Mouse (Mus musculus): ENCODE data around the gene Acp5. TPM values are rescaled to one million over a fixed set of nuclear protein-coding genes. Genes with fewer than 3 reads are reported as not detected.

The Acp5 gene
- polyA plus RNA-seq, 1 experiment from 2014 or later: 8.7 TPM

DNA sequence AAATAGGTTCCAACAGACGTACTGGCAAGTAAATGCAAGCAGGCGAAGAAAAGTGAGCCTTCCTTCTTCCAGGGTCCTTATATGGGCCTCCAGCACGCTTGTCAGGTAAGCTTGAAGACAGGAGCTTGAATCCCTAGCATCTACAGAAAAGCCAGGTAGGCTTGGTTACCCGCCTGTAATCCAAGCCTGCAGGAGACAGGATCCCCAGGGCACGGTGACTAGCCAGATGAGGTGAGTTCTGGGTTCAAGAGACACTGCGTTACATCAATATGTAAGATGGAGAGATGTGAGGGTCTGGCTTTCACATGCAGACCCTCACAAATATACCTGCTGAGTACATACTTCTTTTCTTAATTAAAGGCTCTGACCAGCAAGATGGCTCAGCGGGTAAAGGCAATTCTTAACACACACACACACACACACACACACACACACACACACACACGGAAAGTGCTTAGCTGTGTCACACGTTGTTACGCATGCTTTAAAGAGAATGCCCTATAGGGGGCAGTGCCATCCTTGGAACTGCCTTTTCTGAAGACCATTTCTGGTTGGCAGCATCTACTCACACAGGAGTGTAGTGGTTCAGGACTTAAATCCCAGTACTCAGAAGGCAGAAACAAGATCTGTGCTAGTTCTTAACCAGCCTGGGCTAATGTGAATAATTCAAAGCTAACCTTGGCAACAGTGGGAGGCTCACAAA, 17.6 kb downstream of the Acp5 start:
- H3K4me2 ChIP-seq (ENCODE audit: low read depth, low read length): peak overlapping the region; percentile 82
- H3K27ac ChIP-seq (ENCODE audit: low read length): no peak overlapping the region
- H3K27me3 ChIP-seq (ENCODE audit: control insufficient read depth, insufficient read depth, low read length): no peaks in the 10 kb centered on the region
- H3K36me3 ChIP-seq (ENCODE audit: control insufficient read depth, insufficient read depth): peaks cover 9% of the 10 kb centered on the region
- ATAC-seq (replicated peaks; ENCODE audit: extremely low read depth, insufficient read depth, low FRiP score): no peak
- H3K4me3 ChIP-seq (ENCODE audit: low read length): peak overlapping the region; percentile 91
- 38% methylated on average over 10 of the region's 10 CpGs for WGBS
- H3K4me1 ChIP-seq (ENCODE audit: control insufficient read depth, insufficient read depth, low read length): peaks cover 15% of the 10 kb centered on the region
- no peaks in the 10 kb centered on the region for H3K9me3 ChIP-seq (replicated peaks; ENCODE audit: control insufficient read depth, low read length)
- peak overlapping the region; percentile 64; the same call in 1 of the 2 replicates for H3K9ac ChIP-seq (ENCODE audit: low read length)

DNA sequence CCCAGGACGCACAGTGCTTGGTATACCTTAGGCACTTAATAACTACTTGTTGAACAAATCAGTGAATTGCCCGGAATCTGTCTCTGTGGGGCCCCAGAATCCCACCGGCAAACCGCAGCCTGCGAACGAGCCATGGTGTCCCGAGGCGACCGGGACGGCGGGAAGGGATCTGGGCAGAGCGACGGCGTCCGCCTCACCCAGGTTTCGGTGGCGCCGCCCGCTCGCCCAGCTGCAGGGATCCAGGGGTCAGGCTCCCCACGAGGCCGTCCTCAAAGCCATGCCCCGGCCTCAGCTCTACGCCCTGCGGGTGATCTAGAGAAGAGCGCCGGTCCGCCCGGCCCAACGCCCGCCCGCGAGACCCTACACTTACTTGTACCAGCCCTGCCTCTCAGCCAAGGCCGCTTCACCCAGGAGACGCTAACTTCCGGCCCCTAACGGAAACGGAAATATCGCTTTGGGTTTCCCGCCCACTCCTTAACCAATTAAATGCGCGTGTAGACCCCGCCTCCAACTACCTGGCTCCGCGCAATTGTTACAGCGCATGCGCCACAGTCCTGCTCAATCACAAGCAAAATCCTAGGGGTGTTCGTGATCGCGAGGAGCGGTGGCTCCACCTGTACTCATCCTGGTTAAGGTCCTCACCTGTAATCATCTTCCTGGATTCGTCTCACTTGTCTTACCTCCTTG, 18.6 kb downstream of the Acp5 start, which contains the start of gene Elof1:
Gene Elof1, minus strand, starts transcription at position 433 of the 687 bp plus-strand sequence.
- H3K4me3 ChIP-seq (ENCODE audit: low read length): peak within 1 kb of the TSS; percentile 91
- peaks cover 15% of the 10 kb centered on the region for H3K4me1 ChIP-seq (ENCODE audit: control insufficient read depth, insufficient read depth, low read length)
- peak within 1 kb of the TSS; percentile 82 for H3K4me2 ChIP-seq (ENCODE audit: low read depth, low read length)
- no peaks in the 10 kb centered on the region for H3K27me3 ChIP-seq (ENCODE audit: control insufficient read depth, insufficient read depth, low read length)
- H3K36me3 ChIP-seq (ENCODE audit: control insufficient read depth, insufficient read depth): peaks cover 19% of the 10 kb centered on the region
- peak within 1 kb of the TSS; percentile 74 for H3K27ac ChIP-seq (ENCODE audit: low read length)
- under 1% methylated on average over 52 of the region's 52 CpGs for WGBS
- peak; percentile 93 for ATAC-seq (replicated peaks; ENCODE audit: extremely low read depth, insufficient read depth, low FRiP score)
- peak within 1 kb of the TSS; percentile 92 for H3K9ac ChIP-seq (ENCODE audit: low read length)
- no peaks in the 10 kb centered on the region for H3K9me3 ChIP-seq (replicated peaks; ENCODE audit: control insufficient read depth, low read length)

DNA sequence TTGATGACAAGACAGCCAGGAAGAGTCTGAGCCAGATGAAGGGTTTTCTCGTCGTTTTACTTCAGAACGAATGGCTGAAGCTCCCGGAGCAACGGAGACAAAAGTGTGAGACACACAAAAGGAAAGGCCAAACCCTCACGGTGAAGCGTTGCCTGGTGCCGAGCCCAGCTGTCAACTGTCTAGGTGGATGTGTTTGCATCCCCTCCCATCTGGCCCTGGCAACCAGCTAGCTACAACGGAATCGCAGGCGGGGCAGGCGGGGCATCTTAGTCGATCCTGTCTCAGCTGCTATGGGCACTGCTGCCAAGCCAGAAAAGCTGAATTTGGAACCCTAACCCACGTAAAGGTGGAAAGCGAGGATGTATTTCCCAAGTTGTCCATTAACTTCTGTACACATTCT, 19.4 kb downstream of the Acp5 start:
- peak overlapping the region; percentile 91 for H3K4me3 ChIP-seq (ENCODE audit: low read length)
- H3K4me2 ChIP-seq (ENCODE audit: low read depth, low read length): peak overlapping the region; percentile 82
- no peak overlapping the region for H3K27ac ChIP-seq (ENCODE audit: low read length)
- H3K36me3 ChIP-seq (ENCODE audit: control insufficient read depth, insufficient read depth): peaks cover 24% of the 10 kb centered on the region
- H3K9me3 ChIP-seq (replicated peaks; ENCODE audit: control insufficient read depth, low read length): no peaks in the 10 kb centered on the region
- peaks cover 15% of the 10 kb centered on the region for H3K4me1 ChIP-seq (ENCODE audit: control insufficient read depth, insufficient read depth, low read length)
- no peaks in the 10 kb centered on the region for H3K27me3 ChIP-seq (ENCODE audit: control insufficient read depth, insufficient read depth, low read length)
- WGBS: 22% methylated on average over 15 of the region's 15 CpGs
- no peak for ATAC-seq (replicated peaks; ENCODE audit: extremely low read depth, insufficient read depth, low FRiP score)
- H3K9ac ChIP-seq (ENCODE audit: low read length): peak overlapping the region; percentile 92

DNA sequence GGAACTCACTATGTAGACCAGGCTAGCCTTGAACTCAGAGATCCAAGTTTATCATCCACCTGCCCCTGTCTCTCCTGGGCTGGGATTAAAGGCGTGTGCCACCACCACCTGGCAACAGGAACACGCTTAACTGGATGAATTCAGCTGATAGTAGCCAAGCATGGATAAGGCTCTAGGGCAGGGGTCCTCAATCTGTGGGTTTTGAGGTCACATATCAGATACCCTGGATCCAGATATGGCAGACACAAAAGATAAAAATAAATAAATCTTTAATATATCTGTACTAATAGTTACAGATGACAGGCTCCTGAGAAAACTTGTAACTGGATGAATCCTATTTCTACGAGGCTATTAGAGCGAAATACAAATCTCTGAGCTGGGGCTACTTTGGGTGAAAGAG, 19.9 kb downstream of the Acp5 start:
- Histone ChIP-seq H3K9ac (ENCODE audit: low read length) (peak overlapping the region; percentile 92), H3K27me3 (ENCODE audit: control insufficient read depth, insufficient read depth, low read length) (no peaks in the 10 kb centered on the region), H3K4me2 (ENCODE audit: low read depth, low read length) (peak overlapping the region; percentile 82), H3K4me1 (ENCODE audit: control insufficient read depth, insufficient read depth, low read length) (peaks cover 15% of the 10 kb centered on the region), H3K36me3 (ENCODE audit: control insufficient read depth, insufficient read depth) (peaks cover 27% of the 10 kb centered on the region), H3K9me3 (replicated peaks; ENCODE audit: control insufficient read depth, low read length) (no peaks in the 10 kb centered on the region), H3K27ac (ENCODE audit: low read length) (no peak overlapping the region), H3K4me3 (ENCODE audit: low read length) (no peak overlapping the region)
- ATAC-seq (replicated peaks; ENCODE audit: extremely low read depth, insufficient read depth, low FRiP score): no peak
- 89% methylated on average over 4 of the region's 4 CpGs for WGBS

DNA sequence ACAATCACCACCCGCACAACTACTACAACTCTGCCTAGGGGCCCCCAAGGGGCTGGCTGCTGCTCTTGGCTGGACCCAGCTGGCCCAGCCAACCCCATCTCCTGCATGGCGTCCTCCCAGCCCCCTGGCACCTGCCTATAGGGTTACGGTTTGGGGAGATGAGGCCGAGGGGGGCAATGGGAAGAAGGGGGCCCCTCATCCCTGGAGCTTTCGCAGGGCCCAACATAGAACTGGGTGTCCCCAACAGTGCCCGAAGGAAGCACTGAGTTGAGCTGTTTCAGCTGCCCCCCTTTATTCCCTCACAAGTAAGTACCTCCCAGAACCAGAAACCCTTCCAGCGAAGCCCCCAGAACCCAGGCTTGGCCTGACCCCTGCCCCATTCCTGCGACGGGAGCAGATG, 27.3 kb downstream of the Acp5 start:
- Histone ChIP-seq H3K4me3 (ENCODE audit: low read length) (no peak overlapping the region), H3K27me3 (ENCODE audit: control insufficient read depth, insufficient read depth, low read length) (no peaks in the 10 kb centered on the region), H3K36me3 (ENCODE audit: control insufficient read depth, insufficient read depth) (peaks cover 35% of the 10 kb centered on the region), H3K4me1 (ENCODE audit: control insufficient read depth, insufficient read depth, low read length) (no peaks in the 10 kb centered on the region), H3K4me2 (ENCODE audit: low read depth, low read length) (no peak overlapping the region), H3K27ac (ENCODE audit: low read length) (no peak overlapping the region), H3K9me3 (replicated peaks; ENCODE audit: control insufficient read depth, low read length) (no peaks in the 10 kb centered on the region), H3K9ac (ENCODE audit: low read length) (no peak overlapping the region)
- 88% methylated on average over 9 of the region's 9 CpGs for WGBS
- no peak for ATAC-seq (replicated peaks; ENCODE audit: extremely low read depth, insufficient read depth, low FRiP score)

DNA sequence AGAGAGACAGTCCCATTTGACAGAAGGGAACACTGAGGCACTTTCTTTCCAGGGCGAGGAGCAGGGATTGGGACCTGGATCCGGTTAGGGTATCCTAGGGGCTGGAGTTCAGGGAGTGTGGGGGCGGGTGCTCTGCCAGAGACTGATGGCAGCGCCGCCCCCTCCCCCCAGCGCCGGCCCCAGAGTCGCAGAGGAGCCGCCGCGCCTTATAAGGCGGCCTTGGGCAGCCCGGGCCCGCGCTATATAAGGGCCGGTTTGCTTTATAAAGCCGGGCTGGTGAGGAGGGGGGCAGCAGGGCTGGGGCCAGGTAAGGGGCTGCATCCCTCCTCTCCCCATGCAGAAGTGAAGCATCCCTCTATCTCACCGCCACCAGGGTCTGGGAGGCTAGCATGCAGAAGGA, 35.6 kb downstream of the Acp5 start:
- Histone ChIP-seq H3K4me2 (ENCODE audit: low read depth, low read length) (peak overlapping the region; percentile 56), H3K9ac (ENCODE audit: low read length) (peak overlapping the region; percentile 55), H3K27me3 (ENCODE audit: control insufficient read depth, insufficient read depth, low read length) (no peaks in the 10 kb centered on the region; the same call in 1 of the 2 replicates), H3K36me3 (ENCODE audit: control insufficient read depth, insufficient read depth) (no peaks in the 10 kb centered on the region), H3K4me1 (ENCODE audit: control insufficient read depth, insufficient read depth, low read length) (peaks cover 12% of the 10 kb centered on the region), H3K27ac (ENCODE audit: low read length) (peak overlapping the region; percentile 53), H3K4me3 (ENCODE audit: low read length) (peak overlapping the region; percentile 37), H3K9me3 (replicated peaks; ENCODE audit: control insufficient read depth, low read length) (no peaks in the 10 kb centered on the region)
- 2% methylated on average over 18 of the region's 18 CpGs for WGBS
- ATAC-seq (replicated peaks; ENCODE audit: extremely low read depth, insufficient read depth, low FRiP score): peak; percentile 55; the same call in 1 of the 2 replicates

DNA sequence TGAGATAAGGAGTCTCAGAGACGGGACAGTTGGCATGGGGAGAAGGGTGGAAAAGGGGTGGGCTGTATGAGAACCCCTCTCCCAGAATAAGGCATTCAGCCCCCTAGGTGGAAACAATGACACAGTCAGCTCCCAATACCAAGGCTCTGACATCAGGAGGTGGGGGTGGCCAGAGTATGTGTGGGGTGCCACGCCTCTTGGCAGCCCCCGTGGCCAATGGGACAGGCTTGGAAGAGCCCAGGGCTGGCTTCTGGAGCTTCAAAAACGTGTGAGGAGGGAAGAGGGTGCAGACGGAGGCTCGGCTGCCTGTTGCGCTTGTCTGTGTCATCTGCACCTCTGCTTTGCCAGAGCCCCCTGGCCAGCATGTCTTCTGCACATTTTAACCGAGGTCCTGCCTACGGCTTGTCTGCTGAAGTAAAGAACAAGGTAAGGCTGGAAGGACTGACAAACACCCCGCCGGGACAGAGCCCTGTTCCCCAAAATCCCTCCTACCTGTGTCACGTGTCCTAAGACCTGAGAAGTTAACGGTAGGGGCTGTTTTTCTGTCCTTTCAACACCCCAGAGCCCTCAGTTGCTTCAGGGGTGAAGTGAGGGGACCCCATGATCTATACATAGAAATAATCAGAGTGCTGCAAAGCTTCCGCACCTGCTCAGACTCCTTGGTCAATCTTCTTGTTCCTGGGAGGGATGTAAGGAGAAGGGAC, 36.4 kb downstream of the Acp5 start, which contains the start of gene Cnn1:
Gene Cnn1, plus strand, starts transcription at position 224 of the 704 bp plus-strand sequence.
- no peaks in the 10 kb centered on the region; the same call in 1 of the 2 replicates for H3K27me3 ChIP-seq (ENCODE audit: control insufficient read depth, insufficient read depth, low read length)
- H3K9ac ChIP-seq (ENCODE audit: low read length): peak within 1 kb of the TSS; percentile 55
- no peaks in the 10 kb centered on the region for H3K36me3 ChIP-seq (ENCODE audit: control insufficient read depth, insufficient read depth)
- H3K4me3 ChIP-seq (ENCODE audit: low read length): peak within 1 kb of the TSS; percentile 37
- peaks cover 12% of the 10 kb centered on the region for H3K4me1 ChIP-seq (ENCODE audit: control insufficient read depth, insufficient read depth, low read length)
- peak within 1 kb of the TSS; percentile 53 for H3K27ac ChIP-seq (ENCODE audit: low read length)
- peak within 1 kb of the TSS; percentile 56 for H3K4me2 ChIP-seq (ENCODE audit: low read depth, low read length)
- WGBS: 3% methylated on average over 14 of the region's 14 CpGs
- H3K9me3 ChIP-seq (replicated peaks; ENCODE audit: control insufficient read depth, low read length): no peaks in the 10 kb centered on the region
- ATAC-seq (replicated peaks; ENCODE audit: extremely low read depth, insufficient read depth, low FRiP score): peak; percentile 45; the same call in 1 of the 2 replicates

DNA sequence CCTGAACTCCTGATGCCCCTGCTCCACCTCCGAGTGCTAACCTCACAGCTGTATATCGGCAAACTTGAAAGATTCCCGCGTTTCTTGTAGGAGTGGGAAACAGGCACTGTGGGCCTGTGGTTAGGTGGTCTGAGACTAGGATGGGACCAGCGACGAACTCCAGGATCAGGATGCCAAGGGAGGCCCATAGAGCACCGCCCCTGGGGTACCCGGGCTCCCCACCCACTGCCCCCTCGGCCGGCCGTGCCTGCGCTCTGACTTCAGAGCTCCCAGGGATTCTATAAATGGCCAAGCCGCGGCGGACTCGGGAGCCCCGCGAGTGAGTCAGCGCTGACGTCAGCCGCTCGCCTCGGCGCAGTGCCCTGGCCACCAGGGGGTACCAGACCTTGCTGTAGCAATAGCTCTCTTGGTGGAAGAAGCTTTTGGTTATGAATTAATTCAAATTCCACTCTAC, 39.6 kb downstream of the Acp5 start:
- no peaks in the 10 kb centered on the region; the same call in 1 of the 2 replicates for H3K27me3 ChIP-seq (ENCODE audit: control insufficient read depth, insufficient read depth, low read length)
- peak overlapping the region; percentile 81 for H3K4me2 ChIP-seq (ENCODE audit: low read depth, low read length)
- peak overlapping the region; percentile 77 for H3K9ac ChIP-seq (ENCODE audit: low read length)
- H3K4me1 ChIP-seq (ENCODE audit: control insufficient read depth, insufficient read depth, low read length): peaks cover 12% of the 10 kb centered on the region
- peak overlapping the region; percentile 37 for H3K27ac ChIP-seq (ENCODE audit: low read length)
- peak; percentile 78 for ATAC-seq (replicated peaks; ENCODE audit: extremely low read depth, insufficient read depth, low FRiP score)
- 1% methylated on average over 24 of the region's 24 CpGs for WGBS
- H3K4me3 ChIP-seq (ENCODE audit: low read length): peak overlapping the region; percentile 54
- H3K9me3 ChIP-seq (replicated peaks; ENCODE audit: control insufficient read depth, low read length): no peaks in the 10 kb centered on the region
- no peaks in the 10 kb centered on the region for H3K36me3 ChIP-seq (ENCODE audit: control insufficient read depth, insufficient read depth)
